Mouse (Mus musculus) adrenal gland, postnatal 25 days (tissue): Measurements from ENCODE around the gene Ifnar2. TPM values are rescaled to one million over a fixed set of nuclear protein-coding genes. Genes with fewer than 3 reads are reported as not detected.

ENCODE experiments used
- total RNA-seq: library from RNA; stranded (reverse); gene quantifications from 2 replicates; pipeline ENCODE4 v1.2.3, GENCODE M21; 2021

Ifnar2 gene
- total RNA-seq, 1 experiment from 2014 or later = 110 TPM

Other genes starting within 250 kb of the Ifnar2 start
- gene Olig2, start 147.3 kb upstream of the Ifnar2 start, total RNA-seq = not detected in 2 replicates
- 0.27 TPM in 1 of 2 replicates, not detected in the other for gene Olig1, start 103.0 kb upstream of the Ifnar2 start, total RNA-seq
- gene Gm21970, start 18.9 kb downstream of the Ifnar2 start, total RNA-seq = not detected in 2 replicates
- gene Il10rb, start 33.4 kb downstream of the Ifnar2 start, total RNA-seq = 281 and 313 TPM in 2 replicates
- gene Ifnar1, start 112.5 kb downstream of the Ifnar2 start, total RNA-seq = 57.5 and 70.8 TPM in 2 replicates
- 20.1 and 31.1 TPM in 2 replicates for gene Ifngr2, start 174.3 kb downstream of the Ifnar2 start, total RNA-seq
- 57.9 and 58.3 TPM in 2 replicates for gene Tmem50b, start 225.0 kb downstream of the Ifnar2 start, total RNA-seq
- gene Dnajc28, start 246.2 kb downstream of the Ifnar2 start, total RNA-seq = 14.5 and 17.1 TPM in 2 replicates